Mouse (Mus musculus): ENCODE measurements around the gene Specc1.

DNA sequence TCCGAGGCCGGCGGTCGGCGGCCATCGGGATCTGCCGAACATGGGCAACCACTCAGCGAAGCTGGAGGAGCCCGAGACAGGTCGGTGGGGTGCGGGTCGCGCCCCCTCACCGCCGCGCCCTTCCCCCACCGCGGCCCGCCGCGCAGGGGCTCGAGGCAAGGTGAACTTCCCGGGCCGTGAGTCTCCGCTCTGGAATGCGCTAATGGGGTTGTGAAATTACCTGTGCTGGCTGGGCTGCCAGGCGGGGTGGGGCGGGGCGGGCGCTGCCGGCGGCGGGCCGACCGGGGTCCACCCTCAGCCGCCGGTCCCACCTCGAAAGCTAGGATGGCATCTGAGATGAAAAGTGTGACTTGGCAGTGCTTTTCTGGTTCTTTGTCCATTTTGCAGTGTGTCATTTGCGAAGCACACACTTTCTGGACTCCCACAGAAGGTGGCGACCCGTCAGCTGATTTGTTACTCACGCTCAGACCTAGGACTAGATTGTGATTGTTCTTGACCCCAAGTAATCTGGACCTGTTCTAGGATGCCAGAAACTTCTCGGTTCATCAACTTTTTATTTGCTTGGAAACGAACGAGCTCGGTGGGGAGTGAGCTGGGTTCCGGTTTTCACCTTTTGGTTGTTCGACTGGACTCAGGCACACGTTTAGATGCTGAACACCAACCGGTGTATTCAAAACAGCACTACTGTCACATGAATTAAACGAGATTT, 120.7 kb downstream of the Specc1 start:
- no peak for TF ChIP-seq CTCF (IDR thresholded peaks at IDR 0.05; ENCODE audit: borderline replicate concordance, extremely low read depth, insufficient read depth, insufficient read length)
- no peak for TF ChIP-seq POLR2A (IDR thresholded peaks at IDR 0.05; ENCODE audit: borderline replicate concordance, extremely low read depth, insufficient read depth, insufficient read length, poor library complexity, severe bottlenecking)
